ENCODE assay signal across 9 mouse cellular contexts in the genomic region with DNA sequence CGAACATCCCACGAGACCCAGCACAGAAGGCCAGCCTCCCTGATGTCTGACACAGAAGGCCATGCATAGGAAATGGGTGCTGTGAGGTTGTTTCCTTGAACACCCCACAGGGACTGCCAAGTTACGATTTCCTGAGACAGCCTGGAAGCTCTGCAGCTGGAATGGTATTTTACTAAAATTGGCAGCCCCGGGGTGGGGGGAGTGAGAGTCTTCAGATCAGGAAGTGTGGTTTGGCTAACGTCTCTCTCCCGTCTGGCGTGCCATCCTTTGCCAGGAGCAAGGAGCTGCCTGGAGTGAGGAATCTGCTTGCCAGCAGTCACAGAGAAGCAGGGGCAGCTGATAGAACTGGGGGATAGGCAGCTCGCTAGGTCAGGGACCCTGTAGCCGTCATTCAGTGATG. TPM values are rescaled to one million over a fixed set of nuclear protein-coding genes. Genes with fewer than 3 reads are reported as not detected.
DNase-seq lines count a peak whose midpoint lies in the region; ATAC-seq lines count a peak whose summit lies in the region.
"Had no signal": no experiment of that assay in that cellular context is flagged by ENCODE, and none has a peak within 500 bp of the region (broad histone marks: within the 10 kb centered on the region; RNA-seq: fewer than 3 reads in every experiment).

No protein-coding gene starts in this region.

- H3K9me3 ChIP-seq in midbrain, embryonic 15.5 days: no peaks in the 10 kb centered on the region
- no peaks in the 10 kb centered on the region for H3K9me3 ChIP-seq in midbrain, embryonic 16.5 days (replicated peaks; ENCODE audit: control insufficient read depth, low read length, poor library complexity, severe bottlenecking)
- H3K9me3 ChIP-seq: neural tube, embryonic 13.5 days had no signal

- DNase-seq in cerebellum, adult 9-10 months: peak; percentile 98
- DNase-seq in heart, adult 8-10 months (ENCODE audit: low spot score): peak; percentile 53
- peak; percentile 82 for DNase-seq in layer of hippocampus, adult 9-11 months
- peak; percentile 77 for DNase-seq in right cerebral cortex, adult 18-20 months
- no peak for DNase-seq in retina, postnatal 1 day
- no peak for DNase-seq in embryo, embryonic 10 days (ENCODE audit: low spot score)

- no peaks in the 10 kb centered on the region for H3K36me3 ChIP-seq in midbrain, embryonic 15.5 days (replicated peaks)
- no peaks in the 10 kb centered on the region for H3K36me3 ChIP-seq in midbrain, embryonic 16.5 days (ENCODE audit: control insufficient read depth, insufficient read depth, low read length)
- H3K36me3 ChIP-seq: neural tube, embryonic 13.5 days had no signal

- no peaks in the 10 kb centered on the region for H3K27me3 ChIP-seq in midbrain, embryonic 15.5 days (replicated peaks)
- no peaks in the 10 kb centered on the region for H3K27me3 ChIP-seq in midbrain, embryonic 16.5 days (ENCODE audit: control insufficient read depth, insufficient read depth, low read depth, low read length)
- H3K27me3 ChIP-seq: neural tube, embryonic 13.5 days had no signal

- H3K9ac ChIP-seq in midbrain, embryonic 15.5 days: no peak overlapping the region
- no peak overlapping the region for H3K9ac ChIP-seq in midbrain, embryonic 16.5 days (ENCODE audit: low read depth, low read length)
- H3K9ac ChIP-seq: neural tube, embryonic 13.5 days had no signal

- H3K4me3 ChIP-seq in midbrain, embryonic 15.5 days: no peak overlapping the region
- no peak overlapping the region for H3K4me3 ChIP-seq in midbrain, embryonic 16.5 days (ENCODE audit: low read depth, low read length)
- H3K4me3 ChIP-seq: neural tube, embryonic 13.5 days had no signal

- WGBS in midbrain, embryonic 15.5 days: 59% methylated on average over 9 of the region's 9 CpGs
- 68% methylated on average over 9 of the region's 9 CpGs for WGBS in midbrain, embryonic 16.5 days

- H3K4me2 ChIP-seq in midbrain, embryonic 15.5 days: no peak overlapping the region
- H3K4me2 ChIP-seq in midbrain, embryonic 16.5 days (ENCODE audit: low read length): no peak overlapping the region
- H3K4me2 ChIP-seq: neural tube, embryonic 13.5 days had no signal

- H3K4me1 ChIP-seq in midbrain, embryonic 15.5 days: peaks cover 6% of the 10 kb centered on the region; the same call in 1 of the 2 replicates
- H3K4me1 ChIP-seq in midbrain, embryonic 16.5 days (ENCODE audit: control insufficient read depth, insufficient read depth, low read length): peaks cover 6% of the 10 kb centered on the region
- H3K4me1 ChIP-seq: neural tube, embryonic 13.5 days had no signal

- 0 out of 2 replicates have a peak overlapping the region, but pooled peaks have one; percentile 37 for H3K27ac ChIP-seq in midbrain, embryonic 15.5 days
- H3K27ac ChIP-seq in midbrain, embryonic 16.5 days (ENCODE audit: low read length): no peak overlapping the region
- H3K27ac ChIP-seq: neural tube, embryonic 13.5 days had no signal

- ATAC-seq in midbrain, embryonic 15.5 days (replicated peaks): no peak
- ATAC-seq in midbrain, embryonic 16.5 days: no peak

RNA-seq across cellular contexts. Expression of gene Abcc12, which starts 2.4 kb away (rescaled TPM):
- polyA plus RNA-seq in midbrain, embryonic 15.5 days (2015; fragmentation: Nextera tagmentation; extraction: Ambion mirVana): 0.06 and 0.15 TPM in 2 replicates
- polyA plus RNA-seq in midbrain, embryonic 16.5 days (2015; fragmentation: Nextera tagmentation; extraction: Ambion mirVana): 0.21 and 0.33 TPM in 2 replicates
- not detected for total RNA-seq in heart, adult 8-10 months (2022)

RNA-seq across cellular contexts. Expression of gene Lonp2, which starts 45.8 kb away (rescaled TPM):
- polyA plus RNA-seq in midbrain, embryonic 15.5 days (2015; fragmentation: Nextera tagmentation; extraction: Ambion mirVana): 84.7 and 86.6 TPM in 2 replicates
- 84.8 and 94.5 TPM in 2 replicates for polyA plus RNA-seq in midbrain, embryonic 16.5 days (2015; fragmentation: Nextera tagmentation; extraction: Ambion mirVana)
- 10 to 100 TPM; 79.6 to 86.6 (median 83.4) TPM for total RNA-seq in heart, adult 8-10 months (2022)

Comparison
In these comparisons a context has a peak if more than half of its experiments do, and no peak if none do; other contexts are left out.
1. DNase-seq: peak in cerebellum, adult 9-10 months (single experiment), heart, adult 8-10 months (single experiment), layer of hippocampus, adult 9-11 months (single experiment) and right cerebral cortex, adult 18-20 months (single experiment); none in retina, postnatal 1 day (single experiment) and embryo, embryonic 10 days (single experiment).